Mouse (Mus musculus): ENCODE results near the gene Acpp.

- TF ChIP-seq POLR2A (IDR thresholded peaks at IDR 0.05; ENCODE audit: low read depth, low read length) (no peak), CTCF (conservative IDR thresholded peaks at IDR 0.05; ENCODE audit: insufficient read depth, insufficient read length, low read depth, low read length) (no peak)
Observed at GRCm38 (mm10) chr9:104321519-104321918, 16.0 kb downstream of the Acpp start.

Data from kidney, adult 2 months (tissue).